Mouse (Mus musculus) intestine, embryonic 16.5 days (tissue): ENCODE data around the gene Figla. TPM values are rescaled to one million over a fixed set of nuclear protein-coding genes. Genes with fewer than 3 reads are reported as not detected.

Experiments
- ATAC-seq: fragments of 200-750 bp; cut with Nextera tagmentation; 2 replicates; pipeline ENCODE4 v1.8.0; 2017; ENCODE audit warnings: moderate TSS enrichment, moderate library complexity
- H3K27ac ChIP-seq: fragments of 300-500 bp; sonication (generic); 2 replicates; pipeline ENCODE4 v1.5.1; 2014; ENCODE audit warnings: mild to moderate bottlenecking, low read length
- H3K27me3 ChIP-seq: fragments of 300-500 bp; sonication (generic); replicated peaks from 2 replicates; pipeline ENCODE4 v1.6.1; 2014; ENCODE audit warnings: low read length, control low read depth, mixed read lengths; ENCODE audit not compliant: control insufficient read depth, insufficient read depth
- H3K36me3 ChIP-seq: fragments of 300-500 bp; sonication (generic); 2 replicates; pipeline ENCODE4 v1.6.1; 2014; ENCODE audit warnings: low read length, control low read depth; ENCODE audit not compliant: control insufficient read depth, insufficient read depth
- H3K4me1 ChIP-seq: fragments of 300-500 bp; sonication (generic); 2 replicates; pipeline ENCODE4 v1.6.1; 2014; ENCODE audit warnings: low read length, control low read depth, mixed read lengths; ENCODE audit not compliant: control insufficient read depth, insufficient read depth
- H3K4me2 ChIP-seq: fragments of 300-500 bp; sonication (generic); 2 replicates; pipeline ENCODE4 v1.6.1; 2014; ENCODE audit warnings: low read depth, low read length, control low read depth
- H3K4me3 ChIP-seq: fragments of 300-500 bp; sonication (generic); 2 replicates; pipeline ENCODE4 v1.5.1; 2014; ENCODE audit warnings: mild to moderate bottlenecking, low read length
- H3K9ac ChIP-seq: fragments of 300-500 bp; sonication (generic); 2 replicates; pipeline ENCODE4 v1.6.1; 2014; ENCODE audit warnings: low read depth, low read length
- H3K9me3 ChIP-seq: fragments of 300-500 bp; sonication (generic); 2 replicates; pipeline ENCODE4 v1.6.1; 2016; ENCODE audit warnings: low read length, control low read depth; ENCODE audit not compliant: control insufficient read depth
- WGBS: fragments of 180-500 bp; shearing (Covaris S2); extraction: QIAGEN DNeasy Blood & Tissue Kit; methylation state at CpG from one replicate; pipeline ENCODE4 v1.1.7; 2014; 5-methylcytosine and 5-hydroxymethylcytosine counted together
- polyA plus RNA-seq: library from polyadenylated mRNA; unstranded; fragments of >200 nt; fragmentation: Nextera tagmentation; extraction: Ambion mirVana; gene quantifications from 2 replicates; pipeline ENCODE4 v1.2.1, GENCODE M21; 2015

Figla gene
- polyA plus RNA-seq, 1 experiment from 2014 or later = not detected

GRCm38 (mm10) chr6:86062226-86062625 lies 46.3 kb downstream of the Figla start:
- Histone ChIP-seq H3K36me3 (no peaks in the 10 kb centered on the region), H3K27ac (no peak overlapping the region), H3K9ac (no peak overlapping the region), H3K4me3 (no peak overlapping the region), H3K27me3 (no peaks in the 10 kb centered on the region), H3K4me2 (no peak overlapping the region), H3K4me1 (no peaks in the 10 kb centered on the region), H3K9me3 (no peaks in the 10 kb centered on the region)
- 50% methylated on average over 5 of the region's 5 CpGs for WGBS
- no peak for ATAC-seq

GRCm38 (mm10) chr6:86062684-86063083 lies 46.7 kb downstream of the Figla start:
- H3K4me2 ChIP-seq = no peak overlapping the region
- H3K27me3 ChIP-seq = no peaks in the 10 kb centered on the region
- 87% methylated on average over 2 of the region's 2 CpGs for WGBS
- no peak overlapping the region for H3K4me3 ChIP-seq
- no peak overlapping the region for H3K27ac ChIP-seq
- no peak for ATAC-seq
- no peak overlapping the region for H3K9ac ChIP-seq
- no peaks in the 10 kb centered on the region for H3K36me3 ChIP-seq
- no peaks in the 10 kb centered on the region for H3K4me1 ChIP-seq
- H3K9me3 ChIP-seq = no peaks in the 10 kb centered on the region

- Histone ChIP-seq H3K9ac (no peak overlapping the region), H3K4me2 (no peak overlapping the region), H3K9me3 (no peaks in the 10 kb centered on the region), H3K27me3 (no peaks in the 10 kb centered on the region), H3K4me1 (no peaks in the 10 kb centered on the region), H3K36me3 (no peaks in the 10 kb centered on the region), H3K4me3 (no peak overlapping the region), H3K27ac (no peak overlapping the region)
- 46% methylated on average over 6 of the region's 6 CpGs for WGBS
- ATAC-seq = no peak
Observed at GRCm38 (mm10) chr6:86064318-86065016, 48.5 kb downstream of the Figla start.

DNA sequence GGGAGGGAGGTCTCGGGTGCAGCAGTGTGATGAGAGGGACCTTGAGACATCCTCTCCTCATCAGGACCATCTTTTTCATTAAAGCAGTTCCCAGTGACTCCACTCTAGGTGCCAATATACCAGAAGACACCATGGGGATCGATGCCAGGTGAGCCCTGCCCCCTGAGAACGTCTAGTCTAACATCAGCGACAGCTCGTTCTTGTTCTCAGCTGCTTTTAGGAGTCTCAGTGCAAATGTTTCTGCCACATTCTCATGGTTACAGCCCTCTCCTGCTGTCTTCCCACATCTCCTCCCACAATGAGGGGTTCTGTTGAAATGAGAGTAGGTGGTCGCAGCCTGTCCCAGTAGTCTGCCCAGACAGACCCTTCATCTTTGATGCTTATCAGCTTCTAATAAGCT lies 50.8 kb downstream of the Figla start:
- Histone ChIP-seq H3K4me1 (no peaks in the 10 kb centered on the region), H3K4me3 (no peak overlapping the region), H3K27me3 (no peaks in the 10 kb centered on the region), H3K36me3 (no peaks in the 10 kb centered on the region), H3K9ac (no peak overlapping the region), H3K9me3 (no peaks in the 10 kb centered on the region), H3K27ac (no peak overlapping the region), H3K4me2 (no peak overlapping the region)
- no peak for ATAC-seq
- WGBS = 81% methylated on average over 6 of the region's 6 CpGs

GRCm38 (mm10) chr6:86067145-86067544 lies 51.2 kb downstream of the Figla start:
- Histone ChIP-seq H3K4me1 (no peaks in the 10 kb centered on the region), H3K4me3 (no peak overlapping the region), H3K9ac (no peak overlapping the region), H3K9me3 (no peaks in the 10 kb centered on the region), H3K36me3 (no peaks in the 10 kb centered on the region), H3K27me3 (no peaks in the 10 kb centered on the region), H3K4me2 (no peak overlapping the region), H3K27ac (no peak overlapping the region)
- 57% methylated on average over 5 of the region's 5 CpGs for WGBS
- ATAC-seq = no peak

DNA sequence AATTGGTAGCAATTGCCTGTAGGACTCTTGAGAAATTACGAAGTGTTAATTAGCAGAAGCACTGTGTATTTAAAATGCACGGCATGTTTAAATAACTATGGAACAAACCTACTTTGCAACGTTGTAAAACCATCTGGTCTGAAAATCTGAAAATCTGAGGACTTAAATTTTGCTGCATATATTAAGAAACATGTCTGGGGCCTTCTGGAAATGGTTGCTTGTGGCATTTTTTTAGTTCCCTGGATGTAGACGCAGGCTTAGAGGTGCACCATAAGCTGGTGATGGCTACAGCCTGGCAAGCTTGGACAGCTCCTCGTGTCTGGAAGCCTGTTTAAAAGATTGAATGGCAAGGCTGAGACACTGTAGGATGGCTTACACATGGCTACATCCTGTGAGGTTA lies 53.0 kb downstream of the Figla start:
- Histone ChIP-seq H3K27ac (no peak overlapping the region), H3K9me3 (no peaks in the 10 kb centered on the region), H3K27me3 (no peaks in the 10 kb centered on the region), H3K9ac (no peak overlapping the region), H3K36me3 (no peaks in the 10 kb centered on the region), H3K4me3 (no peak overlapping the region), H3K4me1 (no peaks in the 10 kb centered on the region), H3K4me2 (no peak overlapping the region)
- WGBS = 65% methylated on average over 5 of the region's 5 CpGs
- ATAC-seq = no peak

DNA sequence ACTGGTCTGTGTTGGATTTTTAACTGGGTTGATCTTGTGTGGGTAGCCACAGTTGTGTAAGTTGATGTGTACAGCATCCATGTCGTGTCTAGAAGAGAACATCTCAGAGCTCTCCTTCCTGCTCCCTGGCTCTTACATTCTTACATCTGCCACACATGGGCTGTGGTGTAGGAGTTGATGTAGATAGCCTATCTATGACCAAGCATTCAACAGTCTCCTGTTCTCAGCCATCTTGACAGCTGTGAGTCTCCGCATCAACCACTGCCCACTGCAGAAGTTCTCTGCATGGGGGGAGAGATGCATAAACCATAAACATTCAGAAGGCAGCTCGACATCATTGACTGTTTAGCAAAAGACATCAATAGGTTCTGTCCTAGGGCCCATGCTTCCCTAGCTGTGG lies 53.9 kb downstream of the Figla start:
- H3K4me3 ChIP-seq = no peak overlapping the region
- no peak overlapping the region for H3K27ac ChIP-seq
- no peak overlapping the region for H3K4me2 ChIP-seq
- WGBS = 86% methylated on average over 3 of the region's 3 CpGs
- no peak for ATAC-seq
- H3K9me3 ChIP-seq = no peaks in the 10 kb centered on the region
- H3K27me3 ChIP-seq = no peaks in the 10 kb centered on the region
- no peaks in the 10 kb centered on the region for H3K4me1 ChIP-seq
- H3K36me3 ChIP-seq = no peaks in the 10 kb centered on the region
- H3K9ac ChIP-seq = no peak overlapping the region

DNA sequence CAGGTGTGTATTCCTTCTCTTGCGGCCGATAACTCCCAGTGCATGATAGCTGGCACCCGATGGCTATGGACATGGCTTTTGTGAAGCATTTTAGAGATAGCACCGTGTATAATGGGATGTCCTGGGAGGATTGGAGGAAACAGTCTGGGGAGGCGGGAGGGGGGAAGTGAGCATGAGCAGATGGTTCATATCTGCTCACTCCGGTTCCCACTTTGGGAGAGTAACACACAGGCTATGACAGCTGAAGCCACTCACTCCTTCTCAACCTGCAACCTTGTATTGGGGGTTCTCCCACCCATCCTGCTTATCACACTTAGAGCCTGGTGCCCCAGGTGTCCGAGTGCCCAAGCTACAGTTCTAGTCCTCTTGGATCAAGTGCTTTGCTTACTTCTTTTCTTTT lies 54.3 kb downstream of the Figla start:
- Histone ChIP-seq H3K9me3 (no peaks in the 10 kb centered on the region), H3K36me3 (no peaks in the 10 kb centered on the region), H3K4me3 (no peak overlapping the region), H3K4me2 (no peak overlapping the region), H3K4me1 (no peaks in the 10 kb centered on the region), H3K27ac (no peak overlapping the region), H3K27me3 (no peaks in the 10 kb centered on the region), H3K9ac (no peak overlapping the region)
- WGBS = 83% methylated on average over 7 of the region's 7 CpGs
- no peak for ATAC-seq
